Mouse (Mus musculus) forebrain, embryonic 12.5 days (tissue): ENCODE results near the gene Ccnj. TPM values are rescaled to one million over a fixed set of nuclear protein-coding genes. Genes with fewer than 3 reads are reported as not detected.

Source experiments
- ATAC-seq: fragments of 200-750 bp; cut with Nextera tagmentation; 2 replicates; pipeline ENCODE4 v1.8.0; 2017; ENCODE audit warnings: moderate TSS enrichment; ENCODE audit not compliant: low FRiP score
- H3K27ac ChIP-seq: fragments of 300-500 bp; sonication (generic); 2 replicates; pipeline ENCODE4 v1.5.1; 2016; ENCODE audit warnings: mild to moderate bottlenecking
- H3K27me3 ChIP-seq: fragments of 300-500 bp; sonication (generic); 2 replicates; pipeline ENCODE4 v1.6.1; 2016; ENCODE audit warnings: mild to moderate bottlenecking
- H3K36me3 ChIP-seq: fragments of 300-500 bp; sonication (generic); replicated peaks from 2 replicates; pipeline ENCODE4 v1.6.1; 2016; ENCODE audit warnings: mild to moderate bottlenecking
- H3K4me1 ChIP-seq: fragments of 300-500 bp; sonication (generic); 2 replicates; pipeline ENCODE4 v1.6.1; 2016
- H3K4me2 ChIP-seq: fragments of 300-500 bp; sonication (generic); 2 replicates; pipeline ENCODE4 v1.6.1; 2016; ENCODE audit warnings: mild to moderate bottlenecking, moderate library complexity
- H3K4me3 ChIP-seq: fragments of 300-500 bp; sonication (generic); replicated peaks from 2 replicates; pipeline ENCODE4 v1.5.1; 2016; ENCODE audit warnings: mild to moderate bottlenecking
- H3K9ac ChIP-seq: fragments of 300-500 bp; sonication (generic); 2 replicates; pipeline ENCODE4 v1.6.1; 2016; ENCODE audit warnings: mild to moderate bottlenecking
- H3K9me3 ChIP-seq: fragments of 300-500 bp; sonication (generic); 2 replicates; pipeline ENCODE4 v1.6.1; 2016
- WGBS: fragments of 180-500 bp; shearing (Covaris S2); methylation state at CpG from one replicate; pipeline ENCODE4 v1.1.7; 2016; 5-methylcytosine and 5-hydroxymethylcytosine counted together
- microRNA-seq: library from miRNA; unstranded; fragments of <30 nt; microRNA quantifications from one replicate; pipeline ENCODE4, GENCODE M21; 2017
- polyA plus RNA-seq: library from polyadenylated mRNA; unstranded; fragments of >200 nt; fragmentation: Nextera tagmentation; extraction: Ambion mirVana; gene quantifications from 2 replicates; pipeline ENCODE4 v1.2.1, GENCODE M21; 2016

Ccnj gene
- polyA plus RNA-seq, 1 experiment from 2014 or later: 39.2 TPM

GRCm38 (mm10) chr19:40868284-40868683, 37.2 kb downstream of the Ccnj start:
- no peak for ATAC-seq
- H3K4me1 ChIP-seq: no peaks in the 10 kb centered on the region
- no peaks in the 10 kb centered on the region for H3K36me3 ChIP-seq
- 38% methylated on average over 5 of the region's 5 CpGs for WGBS
- H3K4me2 ChIP-seq: no peak overlapping the region
- no peaks in the 10 kb centered on the region for H3K9me3 ChIP-seq
- H3K9ac ChIP-seq: no peak overlapping the region
- peaks cover 40% of the 10 kb centered on the region for H3K27me3 ChIP-seq
- H3K27ac ChIP-seq: no peak overlapping the region
- no peak overlapping the region for H3K4me3 ChIP-seq

GRCm38 (mm10) chr19:40869425-40870105, 38.5 kb downstream of the Ccnj start:
- 89% methylated on average over 3 of the region's 3 CpGs for WGBS
- Histone ChIP-seq H3K4me1 (no peaks in the 10 kb centered on the region), H3K9me3 (no peaks in the 10 kb centered on the region), H3K27ac (no peak overlapping the region), H3K4me2 (no peak overlapping the region), H3K4me3 (no peak overlapping the region), H3K9ac (no peak overlapping the region), H3K27me3 (peaks cover 44% of the 10 kb centered on the region), H3K36me3 (no peaks in the 10 kb centered on the region)
- no peak for ATAC-seq

GRCm38 (mm10) chr19:40872955-40873665, 42.0 kb downstream of the Ccnj start:
- peaks cover 55% of the 10 kb centered on the region for H3K27me3 ChIP-seq

GRCm38 (mm10) chr19:40881700-40882099, 50.6 kb downstream of the Ccnj start:
- Histone ChIP-seq H3K9me3 (no peaks in the 10 kb centered on the region), H3K4me3 (no peak overlapping the region), H3K9ac (no peak overlapping the region), H3K27me3 (peaks cover 71% of the 10 kb centered on the region), H3K4me1 (no peaks in the 10 kb centered on the region), H3K36me3 (no peaks in the 10 kb centered on the region), H3K27ac (no peak overlapping the region), H3K4me2 (no peak overlapping the region)
- 85% methylated on average over 4 of the region's 4 CpGs for WGBS
- ATAC-seq: no peak

More at GRCm38 (mm10) chr19:40872955-40873665, 42.0 kb downstream of the Ccnj start:
- ATAC-seq: peak; percentile 98
- no peaks in the 10 kb centered on the region for H3K9me3 ChIP-seq
- WGBS: 2% methylated on average over 51 of the region's 51 CpGs
- no peaks in the 10 kb centered on the region for H3K4me1 ChIP-seq
- H3K4me3 ChIP-seq: peak overlapping the region; percentile 55
- H3K9ac ChIP-seq: peak overlapping the region; percentile 63
- H3K4me2 ChIP-seq: peak overlapping the region; percentile 68
- H3K27ac ChIP-seq: peak overlapping the region; percentile 86
- H3K36me3 ChIP-seq: no peaks in the 10 kb centered on the region

GRCm38 (mm10) chr19:40888887-40889286, 57.8 kb downstream of the Ccnj start:
- H3K9ac ChIP-seq: no peak overlapping the region
- no peak overlapping the region for H3K4me2 ChIP-seq
- 0 out of 2 replicates have a peak, but pooled peaks cover 5% of the 10 kb centered on the region for H3K9me3 ChIP-seq
- no peaks in the 10 kb centered on the region for H3K4me1 ChIP-seq
- no peak overlapping the region for H3K27ac ChIP-seq
- H3K4me3 ChIP-seq: no peak overlapping the region
- 93% methylated on average over 1 of the region's 1 CpGs for WGBS
- H3K27me3 ChIP-seq: peaks cover 55% of the 10 kb centered on the region
- H3K36me3 ChIP-seq: no peaks in the 10 kb centered on the region
- no peak for ATAC-seq

- Histone ChIP-seq H3K36me3 (no peaks in the 10 kb centered on the region), H3K27ac (peak overlapping the region; percentile 92), H3K9ac (peak overlapping the region; percentile 69), H3K4me3 (peak overlapping the region; percentile 76), H3K4me1 (no peaks in the 10 kb centered on the region; the same call in 1 of the 2 replicates), H3K4me2 (peak overlapping the region; percentile 65), H3K9me3 (0 out of 2 replicates have a peak, but pooled peaks cover 5% of the 10 kb centered on the region), H3K27me3 (peaks cover 22% of the 10 kb centered on the region)
- WGBS: 47% methylated on average over 21 of the region's 21 CpGs
- ATAC-seq: peak; percentile 52; the same call in 1 of the 2 replicates
Observed at GRCm38 (mm10) chr19:40894071-40894506, 63.0 kb downstream of the Ccnj start.

GRCm38 (mm10) chr19:40894519-40895392, 63.7 kb downstream of the Ccnj start, which contains the start of gene Zfp518a:
TSS of gene Zfp518a (plus strand) at chr19:40894705.
- H3K27ac ChIP-seq: peak within 1 kb of the TSS; percentile 92
- H3K9ac ChIP-seq: peak within 1 kb of the TSS; percentile 69
- no peaks in the 10 kb centered on the region for H3K36me3 ChIP-seq
- peak within 1 kb of the TSS; percentile 76 for H3K4me3 ChIP-seq
- 0 out of 2 replicates have a peak, but pooled peaks cover 5% of the 10 kb centered on the region for H3K9me3 ChIP-seq
- H3K27me3 ChIP-seq: peaks cover 19% of the 10 kb centered on the region
- under 1% methylated on average over 88 of the region's 89 CpGs for WGBS
- peak within 1 kb of the TSS; percentile 65 for H3K4me2 ChIP-seq
- ATAC-seq: peak; percentile 96
- no peaks in the 10 kb centered on the region; the same call in 1 of the 2 replicates for H3K4me1 ChIP-seq

- Histone ChIP-seq H3K4me1 (no peaks in the 10 kb centered on the region; the same call in 1 of the 2 replicates), H3K9me3 (0 out of 2 replicates have a peak, but pooled peaks cover 5% of the 10 kb centered on the region), H3K4me3 (peak overlapping the region; percentile 76), H3K36me3 (no peaks in the 10 kb centered on the region), H3K4me2 (peak overlapping the region; percentile 65), H3K27ac (peak overlapping the region; percentile 92), H3K9ac (peak overlapping the region; percentile 69), H3K27me3 (peaks cover 17% of the 10 kb centered on the region)
- ATAC-seq: no peak; the same call in 1 of the 2 replicates
- 10% methylated on average over 4 of the region's 6 CpGs for WGBS
Observed at GRCm38 (mm10) chr19:40895393-40895703, 64.3 kb downstream of the Ccnj start.

Small RNA genes within 50 kb of the gene (microRNA-seq; reads per million reads assigned to microRNA genes)
- 0.73 reads per million for gene Mir8092

Other genes starting within 250 kb of the Ccnj start
- gene Aldh18a1, start 242.8 kb upstream of the Ccnj start, polyA plus RNA-seq: 98.5 and 107 TPM in 2 replicates
- gene Tctn3, start 219.0 kb upstream of the Ccnj start, polyA plus RNA-seq: 13.8 and 14.0 TPM in 2 replicates
- 11.2 and 12.6 TPM in 2 replicates for gene Entpd1, start 218.9 kb upstream of the Ccnj start, polyA plus RNA-seq
- gene Cc2d2b, start 82.5 kb upstream of the Ccnj start, polyA plus RNA-seq: 0.38 TPM in 1 of 2 replicates, not detected in the other
- 13.0 and 13.8 TPM in 2 replicates for gene Zfp518a, start 63.4 kb downstream of the Ccnj start, polyA plus RNA-seq
- 1.2 TPM in 2 replicates for gene Blnk, start 163.3 kb downstream of the Ccnj start, polyA plus RNA-seq
- not detected in 2 replicates for gene Dntt, start 198.0 kb downstream of the Ccnj start, polyA plus RNA-seq
- gene Opalin, start 245.8 kb downstream of the Ccnj start, polyA plus RNA-seq: not detected in 2 replicates